Mouse (Mus musculus): ENCODE results near the gene Ccdc102a. TPM values are rescaled to one million over a fixed set of nuclear protein-coding genes. Genes with fewer than 3 reads are reported as not detected.
A peak's percentile ranks its signal among the peaks of the same experiment; 100 is the strongest.

Gene Ccdc102a
- polyA plus RNA-seq, 1 experiment from 2014 or later = 1.3 TPM

GRCm38 (mm10) chr8:94916960-94917324 lies 956 bp downstream of the Ccdc102a start:
- WGBS (ENCODE audit: insufficient replicate concordance) = 12% methylated on average over 10 of the region's 10 CpGs
- H3K9ac ChIP-seq (replicated peaks) = peak overlapping the region; percentile 63
- H3K4me2 ChIP-seq (ENCODE audit: low read depth, low read length) = peak overlapping the region; percentile 94
- no peak overlapping the region; the same call in 1 of the 2 replicates for H3K27ac ChIP-seq (ENCODE audit: low read depth)
- H3K27me3 ChIP-seq (ENCODE audit: insufficient read depth, low read length) = peaks cover 30% of the 10 kb centered on the region
- peak overlapping the region; percentile 64 for H3K4me3 ChIP-seq (ENCODE audit: low read depth, low read length)
- ATAC-seq (no peak), DNase-seq (no peak)
- H3K4me1 ChIP-seq (ENCODE audit: insufficient read depth) = peaks cover 19% of the 10 kb centered on the region
- no peaks in the 10 kb centered on the region for H3K36me3 ChIP-seq (replicated peaks; ENCODE audit: insufficient read depth, low read length)
- TF ChIP-seq CTCF (IDR thresholded peaks at IDR 0.05; ENCODE audit: low read depth) = no peak
- TF ChIP-seq EP300 (IDR thresholded peaks at IDR 0.05; ENCODE audit: low read depth) = no peak
- H3K9me3 ChIP-seq (ENCODE audit: low read length) = no peaks in the 10 kb centered on the region

GRCm38 (mm10) chr8:94916311-94916959 lies 1.5 kb downstream of the Ccdc102a start:
- 42% methylated on average over 9 of the region's 9 CpGs for WGBS (ENCODE audit: insufficient replicate concordance)
- DNase-seq (no peak), ATAC-seq (no peak)
- no peak for TF ChIP-seq CTCF (IDR thresholded peaks at IDR 0.05; ENCODE audit: low read depth)
- TF ChIP-seq EP300 (IDR thresholded peaks at IDR 0.05; ENCODE audit: low read depth) = no peak
- Histone ChIP-seq H3K27me3 (ENCODE audit: insufficient read depth, low read length) (peaks cover 30% of the 10 kb centered on the region), H3K4me2 (ENCODE audit: low read depth, low read length) (peak overlapping the region; percentile 94), H3K4me1 (ENCODE audit: insufficient read depth) (peaks cover 19% of the 10 kb centered on the region), H3K9me3 (ENCODE audit: low read length) (no peaks in the 10 kb centered on the region), H3K27ac (ENCODE audit: low read depth) (no peak overlapping the region), H3K36me3 (replicated peaks; ENCODE audit: insufficient read depth, low read length) (no peaks in the 10 kb centered on the region), H3K9ac (replicated peaks) (no peak overlapping the region; the same call in 1 of the 2 replicates), H3K4me3 (ENCODE audit: low read depth, low read length) (peak overlapping the region; percentile 64)

- ATAC-seq (no peak), DNase-seq (no peak)
- 71% methylated on average over 3 of the region's 3 CpGs for WGBS (ENCODE audit: insufficient replicate concordance)
- TF ChIP-seq EP300 (IDR thresholded peaks at IDR 0.05; ENCODE audit: low read depth) (no peak), CTCF (IDR thresholded peaks at IDR 0.05; ENCODE audit: low read depth) (no peak)
- no peak overlapping the region for H3K4me2 ChIP-seq (ENCODE audit: low read depth, low read length)
- no peaks in the 10 kb centered on the region for H3K36me3 ChIP-seq (replicated peaks; ENCODE audit: insufficient read depth, low read length)
- no peak overlapping the region for H3K27ac ChIP-seq (ENCODE audit: low read depth)
- no peak overlapping the region for H3K4me3 ChIP-seq (ENCODE audit: low read depth, low read length)
- H3K4me1 ChIP-seq (ENCODE audit: insufficient read depth) = peaks cover 19% of the 10 kb centered on the region
- no peak overlapping the region for H3K9ac ChIP-seq (replicated peaks)
- H3K27me3 ChIP-seq (ENCODE audit: insufficient read depth, low read length) = peaks cover 30% of the 10 kb centered on the region
- no peaks in the 10 kb centered on the region for H3K9me3 ChIP-seq (ENCODE audit: low read length)
These were observed 3.2 kb downstream of the Ccdc102a start for GRCm38 (mm10) chr8:94914701-94915101.

GRCm38 (mm10) chr8:94914256-94914655 lies 3.6 kb downstream of the Ccdc102a start:
- WGBS (ENCODE audit: insufficient replicate concordance) = 88% methylated on average over 6 of the region's 6 CpGs
- Histone ChIP-seq H3K4me2 (ENCODE audit: low read depth, low read length) (no peak overlapping the region), H3K4me3 (ENCODE audit: low read depth, low read length) (no peak overlapping the region), H3K9ac (replicated peaks) (no peak overlapping the region), H3K27ac (ENCODE audit: low read depth) (no peak overlapping the region), H3K9me3 (ENCODE audit: low read length) (no peaks in the 10 kb centered on the region), H3K27me3 (ENCODE audit: insufficient read depth, low read length) (peaks cover 30% of the 10 kb centered on the region), H3K36me3 (replicated peaks; ENCODE audit: insufficient read depth, low read length) (no peaks in the 10 kb centered on the region), H3K4me1 (ENCODE audit: insufficient read depth) (peaks cover 19% of the 10 kb centered on the region)
- TF ChIP-seq CTCF (IDR thresholded peaks at IDR 0.05; ENCODE audit: low read depth) (no peak), EP300 (IDR thresholded peaks at IDR 0.05; ENCODE audit: low read depth) (no peak)
- ATAC-seq (no peak), DNase-seq (no peak)

GRCm38 (mm10) chr8:94913061-94913660 lies 4.7 kb downstream of the Ccdc102a start:
- Histone ChIP-seq H3K4me2 (ENCODE audit: low read depth, low read length) (peak overlapping the region; percentile 51), H3K4me3 (ENCODE audit: low read depth, low read length) (peak overlapping the region; percentile 31), H3K4me1 (ENCODE audit: insufficient read depth) (peaks cover 16% of the 10 kb centered on the region), H3K27ac (ENCODE audit: low read depth) (no peak overlapping the region), H3K9ac (replicated peaks) (no peak overlapping the region), H3K9me3 (ENCODE audit: low read length) (no peaks in the 10 kb centered on the region), H3K27me3 (ENCODE audit: insufficient read depth, low read length) (peaks cover 27% of the 10 kb centered on the region), H3K36me3 (replicated peaks; ENCODE audit: insufficient read depth, low read length) (no peaks in the 10 kb centered on the region)
- peak; percentile 26; the same call in 1 of the 2 replicates for ATAC-seq
- DNase-seq = peak; percentile 76
- TF ChIP-seq EP300 (IDR thresholded peaks at IDR 0.05; ENCODE audit: low read depth) (no peak), CTCF (IDR thresholded peaks at IDR 0.05; ENCODE audit: low read depth) (peak; percentile 76)
- 45% methylated on average over 73 of the region's 77 CpGs for WGBS (ENCODE audit: insufficient replicate concordance)

GRCm38 (mm10) chr8:94908847-94909246 lies 9.1 kb downstream of the Ccdc102a start:
- H3K36me3 ChIP-seq (replicated peaks; ENCODE audit: insufficient read depth, low read length) = no peaks in the 10 kb centered on the region
- no peaks in the 10 kb centered on the region for H3K4me1 ChIP-seq (ENCODE audit: insufficient read depth)
- H3K27ac ChIP-seq (ENCODE audit: low read depth) = no peak overlapping the region
- peaks cover 12% of the 10 kb centered on the region for H3K27me3 ChIP-seq (ENCODE audit: insufficient read depth, low read length)
- H3K4me3 ChIP-seq (ENCODE audit: low read depth, low read length) = no peak overlapping the region
- no peak for TF ChIP-seq EP300 (IDR thresholded peaks at IDR 0.05; ENCODE audit: low read depth)
- TF ChIP-seq CTCF (IDR thresholded peaks at IDR 0.05; ENCODE audit: low read depth) = peak; percentile 98
- H3K9me3 ChIP-seq (ENCODE audit: low read length) = no peaks in the 10 kb centered on the region
- no peak overlapping the region for H3K4me2 ChIP-seq (ENCODE audit: low read depth, low read length)
- WGBS (ENCODE audit: insufficient replicate concordance) = 3% methylated on average over 4 of the region's 4 CpGs
- ATAC-seq (peak; percentile 82), DNase-seq (peak; percentile 92)
- H3K9ac ChIP-seq (replicated peaks) = no peak overlapping the region
